In genomic region chr11:50212848-50213758, GRCm38 (mm10) we compare ENCODE assay signal across 8 mouse cellular contexts. TPM values are rescaled to one million over a fixed set of nuclear protein-coding genes. Genes with fewer than 3 reads are reported as not detected.
DNase-seq lines count a peak whose midpoint lies in the region; ATAC-seq and TF ChIP-seq lines count a peak whose summit lies in the region.

No protein-coding gene starts in this region.

- no peak for ATAC-seq in hindbrain, postnatal 0 days
- ATAC-seq in hindbrain, embryonic 14.5 days (ENCODE audit: low FRiP score), result no peak
- ATAC-seq in activated CD4-positive, CD25-positive, alpha-beta regulatory T cell, adult 4 months, result peak; percentile 14
- peak; percentile 51 for ATAC-seq in intestine, embryonic 16.5 days
- ATAC-seq in lung, postnatal 0 days, result peak; percentile 58

- no peak; the same call in none of the 2 replicates for TF ChIP-seq EP300 in lung, postnatal 0 days (IDR thresholded peaks at IDR 0.05)

- 0 out of 2 replicates have a peak overlapping the region, but pooled peaks have one; percentile 18 for H3K4me2 ChIP-seq in hindbrain, postnatal 0 days (ENCODE audit: low read depth, low read length)
- H3K4me2 ChIP-seq in hindbrain, embryonic 14.5 days (replicated peaks), result no peak overlapping the region
- peak overlapping the region; percentile 7; the same call in 1 of the 2 replicates for H3K4me2 ChIP-seq in intestine, embryonic 16.5 days (ENCODE audit: low read depth, low read length)
- H3K4me2 ChIP-seq in lung, postnatal 0 days (replicated peaks; ENCODE audit: low read depth, low read length), result no peak overlapping the region

- no peak overlapping the region for H3K9ac ChIP-seq in hindbrain, postnatal 0 days (replicated peaks; ENCODE audit: low read length)
- no peak overlapping the region for H3K9ac ChIP-seq in hindbrain, embryonic 14.5 days
- no peak overlapping the region for H3K9ac ChIP-seq in intestine, embryonic 16.5 days (ENCODE audit: low read depth, low read length)
- no peak overlapping the region for H3K9ac ChIP-seq in lung, postnatal 0 days (replicated peaks; ENCODE audit: low read depth)

- no peak for TF ChIP-seq CTCF in hindbrain, postnatal 0 days (IDR thresholded peaks at IDR 0.05; ENCODE audit: low read depth)
- no peak for TF ChIP-seq CTCF in gastrocnemius, adult 2 months (IDR thresholded peaks at IDR 0.05)
- TF ChIP-seq CTCF in lung, postnatal 0 days (IDR thresholded peaks at IDR 0.05), result no peak

- intact Hi-C loops in gastrocnemius, adult 2 months (cut with DNase I), result no loop called here

- peaks cover 18% of the 10 kb centered on the region; the same call in 1 of the 2 replicates for H3K4me1 ChIP-seq in hindbrain, postnatal 0 days (ENCODE audit: insufficient read depth, low read length)
- H3K4me1 ChIP-seq in hindbrain, embryonic 14.5 days (replicated peaks; ENCODE audit: control insufficient read depth, insufficient read depth, low read length), result peaks cover 27% of the 10 kb centered on the region
- H3K4me1 ChIP-seq in intestine, embryonic 16.5 days (ENCODE audit: control insufficient read depth, insufficient read depth, low read length), result peaks cover 47% of the 10 kb centered on the region
- H3K4me1 ChIP-seq in lung, postnatal 0 days (ENCODE audit: insufficient read depth, low read depth, low read length), result peaks cover 25% of the 10 kb centered on the region; the same call in 1 of the 2 replicates

- DNase-seq in hindbrain, postnatal 0 days (ENCODE audit: low spot score), result peak; percentile 51
- no peak for DNase-seq in hindbrain, embryonic 14.5 days (ENCODE audit: low spot score)
- DNase-seq in gastrocnemius, adult 2 months, result peak; percentile 91
- peak; percentile 91 for DNase-seq in lung, postnatal 0 days (ENCODE audit: low spot score)
- DNase-seq in urinary bladder, postnatal 25 days (ENCODE audit: low spot score), result peak; percentile 62
- no peak for DNase-seq in thymus, postnatal 36 days

- no peaks in the 10 kb centered on the region for H3K27me3 ChIP-seq in hindbrain, postnatal 0 days (ENCODE audit: insufficient read depth, low read length)
- H3K27me3 ChIP-seq in hindbrain, embryonic 14.5 days (ENCODE audit: control insufficient read depth, insufficient read depth, low read length), result no peaks in the 10 kb centered on the region
- H3K27me3 ChIP-seq in intestine, embryonic 16.5 days (replicated peaks; ENCODE audit: control insufficient read depth, insufficient read depth, low read length), result no peaks in the 10 kb centered on the region
- no peaks in the 10 kb centered on the region for H3K27me3 ChIP-seq in lung, postnatal 0 days (replicated peaks; ENCODE audit: insufficient read depth, low read length)

- no peaks in the 10 kb centered on the region for H3K9me3 ChIP-seq in hindbrain, postnatal 0 days (ENCODE audit: low read length)
- H3K9me3 ChIP-seq in hindbrain, embryonic 14.5 days (ENCODE audit: control insufficient read depth, low read length), result no peaks in the 10 kb centered on the region
- no peaks in the 10 kb centered on the region for H3K9me3 ChIP-seq in intestine, embryonic 16.5 days (ENCODE audit: control insufficient read depth, low read length)
- no peaks in the 10 kb centered on the region for H3K9me3 ChIP-seq in lung, postnatal 0 days (ENCODE audit: low read length)

- WGBS in hindbrain, postnatal 0 days, result 60% methylated on average over 11 of the region's 11 CpGs
- 62% methylated on average over 11 of the region's 11 CpGs for WGBS in hindbrain, embryonic 14.5 days
- 47% methylated on average over 11 of the region's 11 CpGs for WGBS in intestine, embryonic 16.5 days
- 35% methylated on average over 11 of the region's 11 CpGs for WGBS in lung, postnatal 0 days

- H3K27ac ChIP-seq in hindbrain, postnatal 0 days, result 0 out of 2 replicates have a peak overlapping the region, but pooled peaks have one; percentile 11
- H3K27ac ChIP-seq in hindbrain, embryonic 14.5 days, result no peak overlapping the region
- H3K27ac ChIP-seq in gastrocnemius, adult 2 months, result peak overlapping the region; percentile 100
- peak overlapping the region; percentile 73 for H3K27ac ChIP-seq in intestine, embryonic 16.5 days (ENCODE audit: low read length)
- H3K27ac ChIP-seq in lung, postnatal 0 days (ENCODE audit: low read length), result peak overlapping the region; percentile 66

- H3K4me3 ChIP-seq in hindbrain, postnatal 0 days (ENCODE audit: low read length), result no peak overlapping the region
- no peak overlapping the region for H3K4me3 ChIP-seq in hindbrain, embryonic 14.5 days (replicated peaks; ENCODE audit: low read length)
- peak overlapping the region; percentile 77 for H3K4me3 ChIP-seq in gastrocnemius, adult 2 months
- H3K4me3 ChIP-seq in intestine, embryonic 16.5 days (ENCODE audit: low read length), result no peak overlapping the region
- H3K4me3 ChIP-seq in lung, postnatal 0 days (ENCODE audit: low read depth, low read length), result no peak overlapping the region

- no peaks in the 10 kb centered on the region for H3K36me3 ChIP-seq in hindbrain, postnatal 0 days (ENCODE audit: insufficient read depth, low read length)
- no peaks in the 10 kb centered on the region for H3K36me3 ChIP-seq in hindbrain, embryonic 14.5 days (replicated peaks; ENCODE audit: control insufficient read depth, insufficient read depth)
- H3K36me3 ChIP-seq in intestine, embryonic 16.5 days (ENCODE audit: control insufficient read depth, insufficient read depth, low read length), result no peaks in the 10 kb centered on the region
- H3K36me3 ChIP-seq in lung, postnatal 0 days (ENCODE audit: insufficient read depth, low read length), result 0 out of 2 replicates have a peak, but pooled peaks cover 3% of the 10 kb centered on the region

RNA-seq across cellular contexts. Expression of gene Mgat4b, which starts 2.4 kb away (rescaled TPM):
- 108 and 134 TPM in 2 replicates for total RNA-seq in hindbrain, postnatal 0 days (2014; rRNA removed)
- 67.8 and 74.6 TPM in 2 replicates for polyA plus RNA-seq in hindbrain, postnatal 0 days (2015; fragmentation: Nextera tagmentation; extraction: Ambion mirVana)
- 55.7 and 56.0 TPM in 2 replicates for polyA plus RNA-seq in hindbrain, embryonic 14.5 days (2014; fragmentation: Nextera tagmentation; extraction: Ambion mirVana)
- polyA plus RNA-seq in activated CD4-positive, CD25-positive, alpha-beta regulatory T cell, adult 4 months (2017; shearing (Covaris generic)), result 1 to 10 TPM; 1.0 to 1.2 TPM
- 10 to 100 TPM; 33.9 to 40.7 TPM for total RNA-seq in gastrocnemius, adult 2 months (2021)
- polyA plus RNA-seq in intestine, embryonic 16.5 days (2015; fragmentation: Nextera tagmentation; extraction: Ambion mirVana), result 7.6 and 8.2 TPM in 2 replicates
- polyA plus RNA-seq in lung, postnatal 0 days (2015; fragmentation: Nextera tagmentation; extraction: Ambion mirVana), result 43.4 and 44.4 TPM in 2 replicates

RNA-seq across cellular contexts. Expression of gene Sqstm1, which starts 2.5 kb away (rescaled TPM):
- 289 and 299 TPM in 2 replicates for total RNA-seq in hindbrain, postnatal 0 days (2014; rRNA removed)
- polyA plus RNA-seq in hindbrain, postnatal 0 days (2015; fragmentation: Nextera tagmentation; extraction: Ambion mirVana), result 412 and 450 TPM in 2 replicates
- 365 and 385 TPM in 2 replicates for polyA plus RNA-seq in hindbrain, embryonic 14.5 days (2014; fragmentation: Nextera tagmentation; extraction: Ambion mirVana)
- 10 to 100 TPM; 51.8 to 58.9 TPM for polyA plus RNA-seq in activated CD4-positive, CD25-positive, alpha-beta regulatory T cell, adult 4 months (2017; shearing (Covaris generic))
- 100 to 1,000 TPM; 376 to 655 TPM for total RNA-seq in gastrocnemius, adult 2 months (2021)
- 193 and 196 TPM in 2 replicates for polyA plus RNA-seq in intestine, embryonic 16.5 days (2015; fragmentation: Nextera tagmentation; extraction: Ambion mirVana)
- 405 and 426 TPM in 2 replicates for polyA plus RNA-seq in lung, postnatal 0 days (2015; fragmentation: Nextera tagmentation; extraction: Ambion mirVana)

RNA-seq across cellular contexts. Expression of gene Ltc4s, which starts 25.3 kb away (rescaled TPM):
- total RNA-seq in hindbrain, postnatal 0 days (2014; rRNA removed), result 4.0 and 6.8 TPM in 2 replicates
- polyA plus RNA-seq in hindbrain, postnatal 0 days (2015; fragmentation: Nextera tagmentation; extraction: Ambion mirVana), result 5.9 and 7.1 TPM in 2 replicates
- polyA plus RNA-seq in hindbrain, embryonic 14.5 days (2014; fragmentation: Nextera tagmentation; extraction: Ambion mirVana), result 1.6 and 4.5 TPM in 2 replicates
- not detected for polyA plus RNA-seq in activated CD4-positive, CD25-positive, alpha-beta regulatory T cell, adult 4 months (2017; shearing (Covaris generic))
- total RNA-seq in gastrocnemius, adult 2 months (2021), result 1 to 10 TPM; 2.1 to 3.2 TPM
- 4.3 and 5.1 TPM in 2 replicates for polyA plus RNA-seq in intestine, embryonic 16.5 days (2015; fragmentation: Nextera tagmentation; extraction: Ambion mirVana)
- polyA plus RNA-seq in lung, postnatal 0 days (2015; fragmentation: Nextera tagmentation; extraction: Ambion mirVana), result 21.8 and 21.9 TPM in 2 replicates

RNA-seq across cellular contexts. Expression of gene Mrnip, which starts 38.9 kb away (rescaled TPM):
- total RNA-seq in hindbrain, postnatal 0 days (2014; rRNA removed), result 40.8 and 44.2 TPM in 2 replicates
- polyA plus RNA-seq in hindbrain, postnatal 0 days (2015; fragmentation: Nextera tagmentation; extraction: Ambion mirVana), result 33.5 and 34.0 TPM in 2 replicates
- 34.4 and 37.7 TPM in 2 replicates for polyA plus RNA-seq in hindbrain, embryonic 14.5 days (2014; fragmentation: Nextera tagmentation; extraction: Ambion mirVana)
- 10 to 100 TPM; 11.2 to 12.6 TPM for polyA plus RNA-seq in activated CD4-positive, CD25-positive, alpha-beta regulatory T cell, adult 4 months (2017; shearing (Covaris generic))
- total RNA-seq in gastrocnemius, adult 2 months (2021), result 1 to 10 TPM; 2.4 to 3.1 TPM
- polyA plus RNA-seq in intestine, embryonic 16.5 days (2015; fragmentation: Nextera tagmentation; extraction: Ambion mirVana), result 10.3 and 12.4 TPM in 2 replicates
- polyA plus RNA-seq in lung, postnatal 0 days (2015; fragmentation: Nextera tagmentation; extraction: Ambion mirVana), result 6.9 and 9.0 TPM in 2 replicates

Comparison
In these comparisons a context has a peak if more than half of its experiments do, and no peak if none do; other contexts are left out.
1. DNase-seq: peak in hindbrain, postnatal 0 days (single experiment), gastrocnemius, adult 2 months (single experiment), lung, postnatal 0 days (single experiment) and urinary bladder, postnatal 25 days (single experiment); none in hindbrain, embryonic 14.5 days (single experiment) and thymus, postnatal 36 days (0 of 2).
2. H3K4me2 ChIP-seq: peak in hindbrain, postnatal 0 days (single experiment) and intestine, embryonic 16.5 days (single experiment); none in hindbrain, embryonic 14.5 days (single experiment) and lung, postnatal 0 days (single experiment).
3. ATAC-seq: peak in activated CD4-positive, CD25-positive, alpha-beta regulatory T cell, adult 4 months (single experiment), intestine, embryonic 16.5 days (single experiment) and lung, postnatal 0 days (single experiment); none in hindbrain, postnatal 0 days (single experiment) and hindbrain, embryonic 14.5 days (single experiment).